Mouse (Mus musculus): Measurements from ENCODE around the gene Olfr995. TPM values are rescaled to one million over a fixed set of nuclear protein-coding genes. Genes with fewer than 3 reads are reported as not detected.

Olfr995 gene
- polyA plus RNA-seq, 1 experiment from 2014 or later = not detected

DNA sequence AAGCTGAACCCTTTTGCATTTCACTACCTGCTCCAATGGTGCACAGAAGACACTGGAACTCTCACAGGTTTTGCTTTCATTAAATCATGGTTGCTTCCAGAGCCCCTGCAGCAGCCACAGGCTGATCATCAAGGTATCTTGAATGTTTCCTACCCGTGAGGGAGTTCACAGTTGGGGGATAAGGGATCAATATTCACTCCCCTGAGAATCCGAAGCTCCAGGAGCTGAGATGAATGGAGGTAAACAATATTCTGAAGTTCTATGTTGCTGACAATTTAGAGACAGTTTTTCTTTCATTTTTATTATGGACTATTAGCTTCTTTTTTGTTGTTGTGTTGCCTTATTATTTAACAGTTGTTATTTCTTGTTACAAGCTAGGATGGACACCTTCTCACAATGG is 34.1 kb downstream of the Olfr995 start, which contains the start of gene Olfr992:
Gene Olfr992, minus strand, starts transcription at position 101 of the 400 bp plus-strand sequence.
- Histone ChIP-seq H3K27ac (ENCODE audit: low read depth) (no peak within 1 kb of the TSS), H3K4me3 (ENCODE audit: low read depth, low read length) (no peak within 1 kb of the TSS), H3K36me3 (replicated peaks; ENCODE audit: insufficient read depth, low read length) (no peaks in the 10 kb centered on the region), H3K27me3 (ENCODE audit: insufficient read depth, low read length) (no peaks in the 10 kb centered on the region), H3K9me3 (ENCODE audit: low read length) (no peaks in the 10 kb centered on the region), H3K9ac (replicated peaks) (no peak within 1 kb of the TSS), H3K4me2 (ENCODE audit: low read depth, low read length) (no peak within 1 kb of the TSS), H3K4me1 (ENCODE audit: insufficient read depth) (no peaks in the 10 kb centered on the region)
- no peak for DNase-seq
- TF ChIP-seq EP300 (IDR thresholded peaks at IDR 0.05; ENCODE audit: low read depth) (no peak), CTCF (IDR thresholded peaks at IDR 0.05; ENCODE audit: low read depth) (no peak)
- 39% methylated on average over 2 of the region's 2 CpGs for WGBS (ENCODE audit: insufficient replicate concordance)
- ATAC-seq = no peak

Other genes starting within 250 kb of the Olfr995 start
- 0.06 and 0.08 TPM in 2 replicates for gene Lrrc55, start 246.4 kb downstream of the Olfr995 start, polyA plus RNA-seq (2015; fragmentation: Nextera tagmentation; extraction: Ambion mirVana)
- gene Olfr987, start 104.3 kb downstream of the Olfr995 start, polyA plus RNA-seq (2015; fragmentation: Nextera tagmentation; extraction: Ambion mirVana) = not detected in 2 replicates
- not detected in 2 replicates for gene Olfr988, start 80.4 kb downstream of the Olfr995 start, polyA plus RNA-seq (2015; fragmentation: Nextera tagmentation; extraction: Ambion mirVana)
- not detected in 2 replicates for gene Olfr992, start 34.2 kb downstream of the Olfr995 start, polyA plus RNA-seq (2015; fragmentation: Nextera tagmentation; extraction: Ambion mirVana)
- not detected in 2 replicates for gene Olfr993, start 28.8 kb downstream of the Olfr995 start, polyA plus RNA-seq (2015; fragmentation: Nextera tagmentation; extraction: Ambion mirVana)
- gene Olfr994, start 7.2 kb downstream of the Olfr995 start, polyA plus RNA-seq (2015; fragmentation: Nextera tagmentation; extraction: Ambion mirVana) = not detected in 2 replicates
- not detected in 2 replicates for gene 4833423E24Rik, start 75.4 kb upstream of the Olfr995 start, polyA plus RNA-seq (2015; fragmentation: Nextera tagmentation; extraction: Ambion mirVana)
- gene Olfr996, start 135.6 kb upstream of the Olfr995 start, polyA plus RNA-seq (2015; fragmentation: Nextera tagmentation; extraction: Ambion mirVana) = not detected in 2 replicates
- gene Olfr998, start 145.3 kb upstream of the Olfr995 start, polyA plus RNA-seq (2015; fragmentation: Nextera tagmentation; extraction: Ambion mirVana) = not detected in 2 replicates
- not detected in 2 replicates for gene Olfr1000, start 168.3 kb upstream of the Olfr995 start, polyA plus RNA-seq (2015; fragmentation: Nextera tagmentation; extraction: Ambion mirVana)
- gene Olfr1002, start 207.1 kb upstream of the Olfr995 start, polyA plus RNA-seq (2015; fragmentation: Nextera tagmentation; extraction: Ambion mirVana) = not detected in 2 replicates
- not detected in 2 replicates for gene Olfr154, start 220.8 kb upstream of the Olfr995 start, polyA plus RNA-seq (2015; fragmentation: Nextera tagmentation; extraction: Ambion mirVana)
- not detected in 2 replicates for gene Olfr1006, start 235.1 kb upstream of the Olfr995 start, polyA plus RNA-seq (2015; fragmentation: Nextera tagmentation; extraction: Ambion mirVana)
- not detected in 2 replicates for gene Olfr1008, start 245.8 kb upstream of the Olfr995 start, polyA plus RNA-seq (2015; fragmentation: Nextera tagmentation; extraction: Ambion mirVana)